Mouse (Mus musculus): ENCODE results near the gene Gm20388. TPM values are rescaled to one million over a fixed set of nuclear protein-coding genes. Genes with fewer than 3 reads are reported as not detected.

Gene Gm20388
- polyA plus RNA-seq, 1 experiment from 2014 or later = 7.4 TPM

DNA sequence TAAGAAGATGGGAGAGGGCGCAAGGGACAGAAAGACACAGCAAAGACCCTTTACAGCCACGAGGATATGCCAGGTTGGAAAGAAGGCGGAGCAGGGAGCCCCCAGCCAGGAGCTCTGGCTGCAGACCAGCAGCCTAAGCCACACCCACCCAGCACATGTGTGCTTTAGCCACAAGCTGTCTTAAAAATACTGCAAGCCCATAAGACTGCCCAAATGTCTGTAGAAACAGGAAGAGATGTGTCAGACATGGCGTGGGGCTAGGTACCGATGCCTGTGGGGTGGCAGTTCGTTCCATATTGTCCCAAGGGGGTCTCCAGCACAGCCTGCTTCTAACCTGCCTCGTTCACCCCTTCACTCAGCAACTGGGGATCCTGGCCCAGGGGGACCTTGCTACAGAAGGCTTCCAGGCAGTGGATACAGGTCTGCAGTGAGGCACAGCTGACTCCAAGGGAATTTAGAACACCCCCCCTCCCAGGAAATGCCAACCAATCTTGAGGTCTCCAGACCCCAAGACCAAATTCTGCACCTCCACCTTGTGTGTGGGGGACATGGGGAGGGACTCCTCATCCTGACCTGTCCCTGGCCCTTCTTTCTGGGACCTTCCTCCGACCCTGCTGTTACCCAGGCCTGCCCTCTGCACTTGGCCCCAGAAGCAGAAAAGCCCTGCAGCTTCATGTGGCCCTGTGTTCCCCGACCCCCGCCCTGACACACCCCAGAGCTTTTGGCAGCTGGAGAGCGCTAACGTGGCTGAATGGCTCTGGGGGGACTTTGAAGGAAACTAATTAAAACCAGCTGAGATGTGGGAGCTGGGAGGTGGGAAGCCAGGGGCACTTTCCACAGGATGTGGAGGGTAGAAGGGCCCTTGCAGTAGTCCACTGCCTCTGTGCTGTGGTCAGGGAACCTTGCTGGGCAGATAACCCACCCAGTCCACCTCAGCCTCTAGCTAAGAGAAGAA is 2335.9 kb downstream of the Gm20388 start:
- Histone ChIP-seq H3K36me3 (ENCODE audit: control insufficient read depth, insufficient read depth, low read length) (no peaks in the 10 kb centered on the region), H3K4me2 (ENCODE audit: low read depth, low read length) (no peak overlapping the region), H3K9ac (ENCODE audit: low read length) (peak overlapping the region; percentile 31; the same call in 1 of the 2 replicates), H3K9me3 (replicated peaks; ENCODE audit: control insufficient read depth, low read length) (no peaks in the 10 kb centered on the region), H3K4me1 (ENCODE audit: control insufficient read depth, insufficient read depth, low read length) (peaks cover 6% of the 10 kb centered on the region), H3K4me3 (replicated peaks; ENCODE audit: low read length) (no peak overlapping the region), H3K27me3 (ENCODE audit: control insufficient read depth, insufficient read depth, low read length) (no peaks in the 10 kb centered on the region), H3K27ac (ENCODE audit: low read length) (no peak overlapping the region)
- WGBS = 41% methylated on average over 12 of the region's 12 CpGs
- ATAC-seq (ENCODE audit: insufficient read depth, low FRiP score) = peak; percentile 33; the same call in 1 of the 2 replicates

DNA sequence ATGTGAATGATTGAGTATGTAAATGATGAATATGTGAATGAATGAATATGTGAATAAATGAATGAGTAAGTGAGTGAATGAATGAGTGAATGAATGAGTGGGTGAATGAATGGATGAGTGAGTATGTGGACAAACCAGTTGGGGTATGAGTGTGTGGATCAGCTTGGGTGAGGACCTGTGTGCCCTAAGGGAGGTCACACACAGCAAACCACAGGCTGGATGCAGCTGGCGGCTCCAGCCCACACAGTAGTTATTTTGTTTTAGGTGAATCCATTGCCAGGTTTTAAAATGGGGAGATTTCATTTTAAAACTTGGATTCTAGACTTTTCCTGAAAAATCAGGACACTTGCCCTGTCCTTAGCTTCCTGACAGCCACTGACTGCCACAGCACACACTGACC is 2341.1 kb downstream of the Gm20388 start:
- H3K4me3 ChIP-seq (replicated peaks; ENCODE audit: low read length) = no peak overlapping the region
- H3K27me3 ChIP-seq (ENCODE audit: control insufficient read depth, insufficient read depth, low read length) = peaks cover 9% of the 10 kb centered on the region; the same call in 1 of the 2 replicates
- no peaks in the 10 kb centered on the region for H3K36me3 ChIP-seq (ENCODE audit: control insufficient read depth, insufficient read depth, low read length)
- H3K4me2 ChIP-seq (ENCODE audit: low read depth, low read length) = no peak overlapping the region
- H3K27ac ChIP-seq (ENCODE audit: low read length) = no peak overlapping the region
- 86% methylated on average over 1 of the region's 1 CpGs for WGBS
- no peak overlapping the region for H3K9ac ChIP-seq (ENCODE audit: low read length)
- H3K9me3 ChIP-seq (replicated peaks; ENCODE audit: control insufficient read depth, low read length) = no peaks in the 10 kb centered on the region
- H3K4me1 ChIP-seq (ENCODE audit: control insufficient read depth, insufficient read depth, low read length) = peaks cover under 1% of the 10 kb centered on the region; the same call in 1 of the 2 replicates
- ATAC-seq (ENCODE audit: insufficient read depth, low FRiP score) = no peak

DNA sequence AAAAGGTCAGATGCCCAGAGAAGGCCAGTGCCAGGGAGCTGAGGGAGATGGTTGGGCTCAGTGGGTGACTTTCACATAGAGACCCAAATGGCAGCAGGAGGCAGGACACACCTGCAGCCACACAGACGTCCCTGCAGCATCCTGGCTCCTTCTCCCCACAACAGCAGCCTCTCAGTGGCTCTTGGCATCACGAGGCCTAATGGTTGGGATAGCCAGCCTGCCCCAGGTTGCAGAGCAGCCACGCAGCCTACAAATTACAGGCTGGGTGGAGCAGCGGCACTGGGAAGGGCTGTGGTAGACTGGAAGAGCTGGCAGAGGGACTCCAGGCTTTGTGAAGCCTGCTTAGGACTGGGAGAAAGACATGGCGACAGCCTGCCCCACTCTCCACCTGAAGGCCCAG is 2341.7 kb downstream of the Gm20388 start:
- WGBS = 54% methylated on average over 5 of the region's 5 CpGs
- no peak overlapping the region for H3K9ac ChIP-seq (ENCODE audit: low read length)
- H3K27me3 ChIP-seq (ENCODE audit: control insufficient read depth, insufficient read depth, low read length) = peaks cover 9% of the 10 kb centered on the region; the same call in 1 of the 2 replicates
- H3K4me1 ChIP-seq (ENCODE audit: control insufficient read depth, insufficient read depth, low read length) = no peaks in the 10 kb centered on the region
- no peak overlapping the region for H3K27ac ChIP-seq (ENCODE audit: low read length)
- no peaks in the 10 kb centered on the region for H3K36me3 ChIP-seq (ENCODE audit: control insufficient read depth, insufficient read depth, low read length)
- ATAC-seq (ENCODE audit: insufficient read depth, low FRiP score) = no peak
- no peak overlapping the region for H3K4me2 ChIP-seq (ENCODE audit: low read depth, low read length)
- H3K4me3 ChIP-seq (replicated peaks; ENCODE audit: low read length) = no peak overlapping the region
- H3K9me3 ChIP-seq (replicated peaks; ENCODE audit: control insufficient read depth, low read length) = no peaks in the 10 kb centered on the region

DNA sequence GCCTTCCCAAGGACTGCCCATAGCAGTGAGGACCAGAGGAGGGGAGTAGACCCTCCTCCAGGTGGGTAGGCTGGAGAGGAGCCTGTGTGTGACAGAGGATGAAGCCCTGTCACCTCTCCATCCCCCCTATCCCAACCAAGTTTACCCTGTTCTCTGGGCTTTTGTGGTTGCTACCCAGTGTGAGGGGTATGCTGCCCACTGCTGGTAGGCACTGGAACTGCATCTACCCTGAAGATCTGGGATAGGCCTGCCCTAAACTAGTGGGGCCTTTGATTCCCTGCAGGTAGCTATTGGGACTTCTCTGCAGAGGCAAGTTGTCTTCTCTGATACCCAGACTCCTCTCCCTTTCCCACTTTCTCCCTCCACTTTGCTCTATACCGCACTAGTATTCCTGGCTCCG is 2348.7 kb downstream of the Gm20388 start:
- no peak overlapping the region for H3K27ac ChIP-seq (ENCODE audit: low read length)
- H3K4me2 ChIP-seq (ENCODE audit: low read depth, low read length) = no peak overlapping the region
- WGBS = 77% methylated on average over 2 of the region's 2 CpGs
- H3K27me3 ChIP-seq (ENCODE audit: control insufficient read depth, insufficient read depth, low read length) = peaks cover 9% of the 10 kb centered on the region; the same call in 1 of the 2 replicates
- ATAC-seq (ENCODE audit: insufficient read depth, low FRiP score) = 0 out of 2 replicates have a peak, but pooled peaks have one; percentile 7
- no peaks in the 10 kb centered on the region for H3K9me3 ChIP-seq (replicated peaks; ENCODE audit: control insufficient read depth, low read length)
- no peak overlapping the region for H3K4me3 ChIP-seq (replicated peaks; ENCODE audit: low read length)
- H3K9ac ChIP-seq (ENCODE audit: low read length) = no peak overlapping the region
- H3K36me3 ChIP-seq (ENCODE audit: control insufficient read depth, insufficient read depth, low read length) = no peaks in the 10 kb centered on the region
- H3K4me1 ChIP-seq (ENCODE audit: control insufficient read depth, insufficient read depth, low read length) = no peaks in the 10 kb centered on the region

GRCm38 (mm10) chr8:122260755-122261154 is 2350.1 kb downstream of the Gm20388 start:
- Histone ChIP-seq H3K9ac (ENCODE audit: low read length) (no peak overlapping the region), H3K4me3 (replicated peaks; ENCODE audit: low read length) (no peak overlapping the region), H3K4me2 (ENCODE audit: low read depth, low read length) (no peak overlapping the region), H3K4me1 (ENCODE audit: control insufficient read depth, insufficient read depth, low read length) (no peaks in the 10 kb centered on the region), H3K27ac (ENCODE audit: low read length) (no peak overlapping the region), H3K9me3 (replicated peaks; ENCODE audit: control insufficient read depth, low read length) (no peaks in the 10 kb centered on the region), H3K27me3 (ENCODE audit: control insufficient read depth, insufficient read depth, low read length) (no peaks in the 10 kb centered on the region), H3K36me3 (ENCODE audit: control insufficient read depth, insufficient read depth, low read length) (no peaks in the 10 kb centered on the region)
- 55% methylated on average over 9 of the region's 9 CpGs for WGBS
- no peak for ATAC-seq (ENCODE audit: insufficient read depth, low FRiP score)

DNA sequence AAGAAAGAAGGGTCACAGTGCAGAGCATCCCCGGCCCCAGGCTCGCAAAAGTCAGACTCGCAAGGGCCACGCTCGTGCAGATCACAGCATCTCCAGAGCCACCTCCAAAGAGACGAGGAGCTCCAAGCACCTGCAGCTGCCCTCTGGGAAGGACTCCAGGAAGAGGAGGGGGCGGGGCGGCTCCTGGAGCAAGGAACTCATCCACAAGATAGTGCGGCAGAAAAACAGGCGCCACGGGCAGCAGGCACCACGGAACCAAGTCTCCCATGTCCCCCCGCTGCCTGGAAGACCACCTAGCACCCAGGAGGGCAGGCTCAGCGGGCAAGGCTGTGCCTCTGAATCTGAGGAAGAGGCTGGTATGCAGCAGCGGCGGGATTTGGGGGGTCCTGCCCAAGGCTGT is 2352.2 kb downstream of the Gm20388 start:
- WGBS = 64% methylated on average over 16 of the region's 16 CpGs
- no peak overlapping the region for H3K4me3 ChIP-seq (replicated peaks; ENCODE audit: low read length)
- H3K27me3 ChIP-seq (ENCODE audit: control insufficient read depth, insufficient read depth, low read length) = no peaks in the 10 kb centered on the region
- H3K4me1 ChIP-seq (ENCODE audit: control insufficient read depth, insufficient read depth, low read length) = no peaks in the 10 kb centered on the region
- H3K9ac ChIP-seq (ENCODE audit: low read length) = no peak overlapping the region
- no peaks in the 10 kb centered on the region for H3K36me3 ChIP-seq (ENCODE audit: control insufficient read depth, insufficient read depth, low read length)
- H3K9me3 ChIP-seq (replicated peaks; ENCODE audit: control insufficient read depth, low read length) = no peaks in the 10 kb centered on the region
- H3K27ac ChIP-seq (ENCODE audit: low read length) = no peak overlapping the region
- no peak overlapping the region for H3K4me2 ChIP-seq (ENCODE audit: low read depth, low read length)
- no peak for ATAC-seq (ENCODE audit: insufficient read depth, low FRiP score)

- no peaks in the 10 kb centered on the region for H3K9me3 ChIP-seq (replicated peaks; ENCODE audit: control insufficient read depth, low read length)
- ATAC-seq (ENCODE audit: insufficient read depth, low FRiP score) = no peak
- no peak overlapping the region for H3K4me2 ChIP-seq (ENCODE audit: low read depth, low read length)
- H3K36me3 ChIP-seq (ENCODE audit: control insufficient read depth, insufficient read depth, low read length) = no peaks in the 10 kb centered on the region
- H3K4me1 ChIP-seq (ENCODE audit: control insufficient read depth, insufficient read depth, low read length) = peaks cover 5% of the 10 kb centered on the region; the same call in 1 of the 2 replicates
- H3K9ac ChIP-seq (ENCODE audit: low read length) = no peak overlapping the region
- 47% methylated on average over 9 of the region's 9 CpGs for WGBS
- no peak overlapping the region for H3K4me3 ChIP-seq (replicated peaks; ENCODE audit: low read length)
- H3K27ac ChIP-seq (ENCODE audit: low read length) = no peak overlapping the region
- no peaks in the 10 kb centered on the region for H3K27me3 ChIP-seq (ENCODE audit: control insufficient read depth, insufficient read depth, low read length)
Observed at GRCm38 (mm10) chr8:122264243-122264642, 2353.6 kb downstream of the Gm20388 start.

- WGBS = 83% methylated on average over 8 of the region's 8 CpGs
- Histone ChIP-seq H3K4me2 (ENCODE audit: low read depth, low read length) (no peak overlapping the region), H3K4me3 (replicated peaks; ENCODE audit: low read length) (no peak overlapping the region), H3K9me3 (replicated peaks; ENCODE audit: control insufficient read depth, low read length) (no peaks in the 10 kb centered on the region), H3K36me3 (ENCODE audit: control insufficient read depth, insufficient read depth, low read length) (no peaks in the 10 kb centered on the region), H3K4me1 (ENCODE audit: control insufficient read depth, insufficient read depth, low read length) (peaks cover 5% of the 10 kb centered on the region; the same call in 1 of the 2 replicates), H3K27ac (ENCODE audit: low read length) (no peak overlapping the region), H3K9ac (ENCODE audit: low read length) (no peak overlapping the region), H3K27me3 (ENCODE audit: control insufficient read depth, insufficient read depth, low read length) (no peaks in the 10 kb centered on the region)
- no peak for ATAC-seq (ENCODE audit: insufficient read depth, low FRiP score)
Observed at GRCm38 (mm10) chr8:122265522-122265921, 2354.9 kb downstream of the Gm20388 start.

DNA sequence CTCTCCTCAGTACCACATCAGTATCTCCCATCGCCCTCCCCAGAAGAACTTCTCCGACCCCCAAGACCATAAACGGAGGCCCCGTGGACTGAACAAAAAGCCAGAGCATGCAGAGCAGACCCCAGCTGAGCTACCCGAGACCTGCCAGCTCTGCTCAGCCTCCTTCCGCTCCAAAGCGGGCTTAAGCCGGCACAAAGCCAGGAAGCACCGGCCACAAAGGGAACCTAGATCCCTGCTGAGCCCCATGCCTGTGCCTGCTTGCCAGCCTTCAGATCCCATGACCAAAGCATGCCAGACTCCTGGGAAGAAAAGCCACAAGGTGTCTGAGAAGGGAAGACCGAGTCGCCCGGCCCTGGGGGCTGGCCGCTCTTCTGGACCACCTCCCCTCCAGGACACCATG is 2356.2 kb downstream of the Gm20388 start:
- no peaks in the 10 kb centered on the region; the same call in 1 of the 2 replicates for H3K27me3 ChIP-seq (ENCODE audit: control insufficient read depth, insufficient read depth, low read length)
- no peak for ATAC-seq (ENCODE audit: insufficient read depth, low FRiP score)
- H3K9me3 ChIP-seq (replicated peaks; ENCODE audit: control insufficient read depth, low read length) = no peaks in the 10 kb centered on the region
- 59% methylated on average over 13 of the region's 13 CpGs for WGBS
- no peak overlapping the region for H3K4me3 ChIP-seq (replicated peaks; ENCODE audit: low read length)
- H3K27ac ChIP-seq (ENCODE audit: low read length) = no peak overlapping the region
- H3K9ac ChIP-seq (ENCODE audit: low read length) = no peak overlapping the region
- peaks cover 5% of the 10 kb centered on the region; the same call in 1 of the 2 replicates for H3K4me1 ChIP-seq (ENCODE audit: control insufficient read depth, insufficient read depth, low read length)
- H3K4me2 ChIP-seq (ENCODE audit: low read depth, low read length) = no peak overlapping the region
- no peaks in the 10 kb centered on the region for H3K36me3 ChIP-seq (ENCODE audit: control insufficient read depth, insufficient read depth, low read length)
